Mouse (Mus musculus) frontal cortex, adult (tissue): ENCODE results near the gene Smim14.
"Not testable (repeated sequence)": the region's sequence is repeated elsewhere in the genome, so short reads cannot be mapped to it uniquely, and the experiment has no call there.

Experiments
- ATAC-seq: cut with Nextera tagmentation; 2 replicates; pipeline ENCODE4 v1.9.2; 2017; ENCODE audit warnings: mild to moderate bottlenecking, moderate library complexity, mixed read lengths; ENCODE audit not compliant: low TSS enrichment

Gene Smim14

DNA sequence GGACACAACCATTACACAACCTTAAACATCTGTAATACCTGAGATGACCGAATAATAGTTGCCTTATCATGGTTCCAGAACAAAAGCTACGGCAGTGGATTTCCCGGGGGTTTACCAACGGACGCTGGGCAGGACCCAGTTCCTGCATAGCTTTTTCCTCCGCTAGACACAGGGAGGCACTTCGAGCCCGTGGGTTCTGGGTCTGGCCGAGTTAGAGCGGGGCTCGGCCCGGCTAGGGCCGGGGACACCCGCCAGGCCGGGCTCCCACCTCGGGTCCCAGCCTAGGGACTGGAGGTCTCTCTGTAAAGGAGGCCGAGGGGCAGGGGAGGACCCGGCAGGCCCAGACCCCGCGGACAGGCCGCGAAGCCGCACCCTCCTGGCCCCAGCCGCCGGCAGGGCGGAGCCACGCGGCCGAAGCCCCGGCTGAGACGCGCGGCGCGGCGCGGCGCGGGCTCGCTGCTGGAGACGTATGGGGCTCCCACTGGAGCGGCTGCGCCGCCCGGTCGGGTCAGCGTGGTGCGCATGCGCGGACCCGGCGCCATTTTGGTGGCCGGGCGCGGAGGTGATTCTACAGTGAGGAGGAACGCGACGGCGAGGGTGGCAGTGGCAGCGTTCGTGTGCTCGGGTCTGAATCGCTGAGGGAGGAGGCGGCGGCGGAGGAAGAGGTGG is at the start of gene Smim14, which contains the start of gene Ube2k:
TSS of gene Smim14 (minus strand) at position 434 of the 669 bp plus-strand sequence.
TSS of gene Ube2k (plus strand) at position 483 of the 669 bp plus-strand sequence.
- peak; percentile 89 for ATAC-seq

DNA sequence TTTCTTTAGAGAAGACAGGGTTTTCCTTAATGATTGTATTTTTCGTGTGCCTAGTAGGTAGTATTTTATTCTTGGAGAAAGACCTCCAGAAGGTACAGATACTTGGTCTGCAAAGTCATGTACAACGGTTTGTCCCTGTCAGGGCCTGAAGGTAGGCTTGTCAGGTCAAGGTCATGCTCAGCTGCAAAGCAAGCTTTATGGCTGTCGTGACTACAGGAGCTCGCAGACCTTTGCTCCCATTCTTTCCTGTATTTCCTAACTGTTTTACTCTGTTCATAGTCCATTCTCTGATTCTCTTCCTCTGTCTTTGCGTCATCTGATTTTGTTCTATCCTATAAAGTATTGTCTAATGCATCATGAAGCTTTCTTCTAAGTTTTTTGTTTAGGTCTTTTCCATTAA is 49.3 kb upstream of the Smim14 start:
- no peak for ATAC-seq

DNA sequence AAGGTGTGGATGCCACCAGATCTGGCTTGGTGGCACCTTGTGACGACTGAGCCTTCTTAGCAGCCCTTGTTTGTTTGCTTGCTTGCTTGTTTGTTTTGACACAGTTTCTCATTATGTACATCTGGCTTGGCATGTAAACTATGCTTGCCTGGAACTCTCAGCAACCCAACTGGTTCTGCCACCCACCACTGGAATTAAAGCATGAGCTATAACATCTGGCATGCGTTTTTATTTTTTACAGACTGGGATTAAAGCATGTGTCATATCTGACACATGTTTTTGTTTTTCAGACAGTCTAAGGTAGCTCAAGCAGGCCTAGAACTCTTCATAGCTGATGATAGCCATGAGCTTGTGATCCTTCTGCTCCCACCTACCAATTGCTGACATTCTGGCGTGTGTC is 41.6 kb upstream of the Smim14 start:
- ATAC-seq = no peak

DNA sequence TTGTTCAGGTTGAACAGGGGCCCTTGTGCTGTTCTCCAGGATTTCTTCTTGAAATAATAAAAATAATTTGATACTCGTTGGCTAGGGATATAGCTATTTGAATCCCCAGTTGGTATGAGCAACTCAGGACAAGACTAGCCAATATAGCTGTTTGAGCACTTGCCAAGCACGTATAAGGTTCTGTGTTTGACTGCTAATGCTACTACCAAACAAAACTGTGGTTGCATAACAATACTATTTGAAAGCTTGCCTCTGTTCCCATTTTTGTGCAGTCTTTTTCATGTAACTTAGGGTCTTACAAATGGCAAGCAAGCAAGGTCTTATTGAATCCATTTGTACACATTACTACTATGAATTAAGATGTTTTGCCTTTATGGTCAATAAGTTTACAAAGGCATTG is 38.9 kb upstream of the Smim14 start:
- no peak for ATAC-seq

DNA sequence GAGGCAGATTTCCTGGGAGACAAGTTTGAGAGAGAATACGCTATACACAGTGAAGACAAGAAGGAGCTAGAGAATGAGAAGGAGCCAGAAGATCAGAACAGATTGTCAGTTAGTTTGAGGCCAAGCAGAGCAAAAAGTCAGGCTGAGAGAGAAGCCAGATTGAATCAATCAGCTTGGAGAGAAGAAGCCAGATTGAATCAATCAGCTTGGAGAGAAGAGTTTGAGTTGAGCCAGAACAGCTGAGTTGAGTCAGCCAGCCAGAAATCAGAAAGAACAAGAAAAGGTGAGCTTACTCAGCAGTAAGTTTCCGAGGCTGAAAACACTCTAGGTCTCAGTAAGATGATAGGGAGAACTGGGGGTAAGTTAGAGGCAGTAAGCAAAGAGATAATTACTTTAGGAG is 37.9 kb upstream of the Smim14 start:
- ATAC-seq = no peak

DNA sequence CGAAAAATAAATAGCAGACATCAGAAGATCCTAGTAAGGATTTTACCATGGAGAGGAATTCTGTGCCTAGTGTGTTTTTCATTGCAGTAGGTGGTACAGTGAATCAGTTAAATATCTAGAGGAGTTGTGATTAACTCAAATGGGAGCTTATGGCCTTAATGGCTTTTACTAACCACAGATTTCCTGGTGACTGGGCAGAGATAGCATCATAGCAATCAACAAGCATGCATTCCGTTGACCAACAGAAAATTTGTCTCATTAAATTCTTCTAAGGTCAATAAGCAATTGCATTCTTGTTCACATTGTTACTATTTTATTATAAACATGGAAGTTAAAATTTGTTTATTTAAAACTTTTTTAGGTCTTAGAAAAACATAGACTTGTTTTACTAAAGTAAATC is 28.5 kb upstream of the Smim14 start:
- ATAC-seq = no peak

DNA sequence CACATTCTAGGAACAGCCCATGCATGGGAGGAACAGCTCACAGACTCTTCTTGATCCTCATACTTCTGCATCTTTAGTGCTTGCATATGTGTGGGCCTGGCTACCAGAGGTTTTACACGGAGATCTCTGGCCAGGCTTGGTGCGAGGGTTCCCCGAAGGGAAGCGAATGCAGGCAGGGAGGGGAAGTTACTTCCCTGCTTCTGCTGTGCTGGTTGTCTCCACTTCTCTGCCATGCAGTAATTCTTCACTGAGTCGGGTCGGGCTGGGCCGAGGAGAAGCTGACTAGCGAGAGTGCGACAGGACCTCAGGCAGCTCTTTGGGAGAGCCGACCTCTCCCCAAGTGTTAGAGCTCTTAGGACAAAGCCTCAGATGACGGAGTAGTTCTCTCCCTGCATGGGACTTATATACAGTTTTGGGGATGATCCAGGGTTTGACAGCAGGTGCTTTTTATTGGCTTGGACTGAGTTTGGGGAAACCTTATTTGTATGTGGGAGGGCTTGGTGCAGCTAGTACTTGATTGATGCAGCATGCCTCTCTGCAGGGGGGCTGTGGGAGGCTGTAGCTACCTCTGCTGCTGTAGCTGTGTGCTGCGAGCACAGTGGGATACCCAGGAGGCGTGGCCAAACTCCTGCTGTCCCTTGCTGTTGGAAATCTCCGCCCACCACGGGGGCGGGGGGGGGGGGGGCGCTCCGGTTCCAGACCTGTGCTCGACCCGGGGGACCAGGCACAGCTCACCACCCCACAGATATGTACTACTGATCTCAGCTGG is 24.3 kb upstream of the Smim14 start:
- ATAC-seq = peak; percentile 38

DNA sequence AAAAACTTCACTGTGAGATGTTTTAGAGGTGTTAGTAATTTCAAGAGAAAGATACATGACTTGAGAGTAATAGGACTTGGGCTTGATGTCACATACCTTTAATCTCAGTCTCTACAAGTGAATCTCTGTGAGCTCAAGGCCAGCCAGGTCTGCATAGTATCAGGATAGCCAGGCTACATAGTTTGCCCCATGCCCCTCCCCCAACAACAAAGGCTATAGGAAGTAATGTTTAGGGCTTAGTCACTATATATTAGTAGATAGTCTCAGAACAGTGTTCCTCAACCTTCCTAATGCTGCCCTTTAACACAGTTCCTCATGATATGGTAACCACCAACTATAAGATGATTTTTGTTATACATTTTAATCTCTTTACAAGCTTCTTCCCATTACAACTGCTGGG is 20.1 kb upstream of the Smim14 start:
- no peak for ATAC-seq

DNA sequence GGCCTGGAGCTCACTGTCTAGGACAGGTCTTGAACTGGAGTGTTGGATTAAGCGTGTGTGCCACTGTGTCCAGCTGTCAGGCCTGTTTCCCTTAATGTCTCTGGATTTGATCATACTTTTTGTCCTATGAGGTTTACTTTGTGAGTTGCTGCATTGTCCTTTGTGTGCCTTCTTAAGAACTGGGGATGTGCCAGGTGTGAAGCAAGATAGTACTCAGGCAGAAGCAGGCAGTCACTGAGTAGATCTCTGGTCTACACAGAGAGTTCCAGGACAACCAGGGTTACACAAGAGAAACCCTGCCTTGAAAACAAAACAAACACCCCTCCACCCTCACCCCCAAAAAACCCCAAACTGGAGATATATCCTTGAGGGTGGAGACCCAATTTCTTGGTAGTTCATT is 12.7 kb upstream of the Smim14 start:
- no peak for ATAC-seq

DNA sequence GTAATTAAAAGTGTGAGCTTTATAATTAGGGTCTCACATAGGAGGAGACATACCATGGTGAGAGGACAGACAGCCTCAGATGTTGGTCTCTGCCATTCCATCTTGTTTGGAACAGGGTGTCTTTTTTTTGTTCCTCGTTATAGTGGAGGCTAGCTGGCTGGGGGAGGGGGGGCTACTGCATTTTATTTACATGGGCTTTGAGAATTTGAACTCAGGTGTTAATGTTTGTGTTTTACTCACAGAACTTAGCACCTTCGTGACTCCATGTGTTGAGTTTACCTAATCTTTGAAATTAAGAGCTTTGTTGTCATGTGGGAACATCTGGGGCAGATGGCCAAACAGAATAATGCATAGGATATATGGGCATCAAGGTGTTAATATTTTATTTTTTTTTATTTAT is 7.6 kb upstream of the Smim14 start:
- ATAC-seq = no peak

DNA sequence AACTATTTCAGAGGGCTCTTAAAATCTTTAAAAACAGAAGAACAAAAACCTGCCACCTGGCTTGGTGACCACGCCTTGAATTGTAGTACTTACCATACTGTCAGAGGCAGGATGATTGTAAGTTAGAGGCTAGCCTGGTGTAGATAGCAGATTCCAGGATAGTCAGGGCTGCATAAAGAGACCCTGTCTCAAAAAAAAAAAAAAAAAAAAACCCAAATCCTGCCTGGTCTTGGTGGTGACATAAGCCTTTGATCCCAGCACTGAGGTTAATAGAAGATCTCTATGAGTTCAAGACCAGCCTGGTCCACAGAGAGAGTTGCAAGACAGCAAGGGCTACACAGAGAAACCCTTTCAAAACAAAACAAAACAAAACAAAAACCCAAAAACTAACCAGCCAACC is 6.5 kb upstream of the Smim14 start:
- no peak for ATAC-seq

DNA sequence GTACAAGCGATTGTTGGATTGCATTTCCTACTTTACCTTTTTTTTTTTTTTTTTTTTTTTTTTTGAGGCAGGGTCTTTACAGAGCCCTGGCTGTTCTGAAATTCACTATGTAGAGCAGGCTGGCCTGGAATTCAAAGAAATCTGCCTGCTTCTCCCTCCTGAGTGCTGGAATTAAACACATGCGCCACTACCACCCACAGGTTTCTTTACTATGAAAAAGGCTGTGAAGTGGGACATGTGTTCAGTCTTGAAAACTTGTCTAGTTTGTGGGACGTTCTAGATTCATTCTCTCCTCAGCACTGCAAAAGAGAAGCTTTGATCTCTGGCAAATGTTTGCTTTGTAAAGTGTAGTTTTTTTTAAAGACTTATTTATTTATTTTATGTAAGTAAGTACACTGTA is 4.9 kb upstream of the Smim14 start:
- ATAC-seq = peak; percentile 69

DNA sequence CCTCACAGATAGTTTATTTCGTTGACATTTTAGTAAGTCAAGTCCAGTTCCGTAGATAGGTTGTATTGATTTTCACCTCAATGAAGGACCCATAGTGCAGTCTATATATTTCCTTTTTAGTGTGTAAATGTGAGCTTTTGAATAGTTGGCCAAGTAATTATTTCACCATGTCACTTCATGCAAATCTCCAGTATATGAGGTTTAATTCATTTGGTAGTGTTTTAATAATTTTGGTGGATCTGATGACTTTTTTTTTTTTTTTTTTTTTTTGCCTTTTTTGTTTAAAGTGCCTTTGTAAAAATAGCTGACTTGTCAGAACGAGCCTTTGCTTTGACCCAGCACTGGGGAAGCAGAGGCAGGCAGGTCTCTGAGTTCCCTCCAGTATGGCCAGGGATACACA is 2.8 kb upstream of the Smim14 start:
- no peak for ATAC-seq

DNA sequence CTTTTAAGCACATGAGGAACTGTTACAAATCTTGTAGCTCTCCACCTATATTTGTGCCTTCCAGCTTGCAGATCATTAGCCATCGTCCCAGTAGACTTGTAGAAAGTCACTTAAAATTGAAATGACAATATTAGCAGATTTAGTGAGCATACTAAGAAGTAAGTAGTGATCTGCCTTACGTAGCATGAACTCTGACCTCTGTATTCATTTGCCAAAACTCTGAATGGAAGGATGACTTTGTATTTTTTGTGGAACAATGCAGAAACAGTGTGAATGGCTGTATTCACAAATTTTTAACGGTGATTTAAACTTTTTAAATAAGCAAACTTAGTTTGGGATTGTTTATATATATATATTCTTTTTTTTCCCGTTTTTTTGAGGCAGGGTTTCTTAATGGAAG is 1.8 kb upstream of the Smim14 start:
- no peak for ATAC-seq

DNA sequence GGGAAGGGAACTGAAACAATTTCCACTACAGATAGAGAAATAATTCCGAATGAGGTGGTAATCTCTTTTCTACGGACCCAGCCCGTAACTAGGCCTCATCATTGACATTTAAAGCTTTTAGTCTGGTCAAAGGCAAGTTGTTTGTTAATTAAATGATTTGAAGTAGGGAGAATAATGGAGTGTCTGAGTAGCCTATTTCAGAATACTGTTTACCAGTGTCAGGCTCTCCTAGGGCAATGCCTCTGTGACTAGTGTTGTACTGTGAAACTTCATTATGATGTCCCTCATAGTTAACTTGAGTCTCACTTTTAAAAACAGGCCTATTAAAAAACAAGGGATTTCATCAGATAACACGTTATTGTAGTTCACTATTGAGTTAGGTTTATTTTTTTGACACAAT is 1.1 kb upstream of the Smim14 start:
- ATAC-seq = no peak

DNA sequence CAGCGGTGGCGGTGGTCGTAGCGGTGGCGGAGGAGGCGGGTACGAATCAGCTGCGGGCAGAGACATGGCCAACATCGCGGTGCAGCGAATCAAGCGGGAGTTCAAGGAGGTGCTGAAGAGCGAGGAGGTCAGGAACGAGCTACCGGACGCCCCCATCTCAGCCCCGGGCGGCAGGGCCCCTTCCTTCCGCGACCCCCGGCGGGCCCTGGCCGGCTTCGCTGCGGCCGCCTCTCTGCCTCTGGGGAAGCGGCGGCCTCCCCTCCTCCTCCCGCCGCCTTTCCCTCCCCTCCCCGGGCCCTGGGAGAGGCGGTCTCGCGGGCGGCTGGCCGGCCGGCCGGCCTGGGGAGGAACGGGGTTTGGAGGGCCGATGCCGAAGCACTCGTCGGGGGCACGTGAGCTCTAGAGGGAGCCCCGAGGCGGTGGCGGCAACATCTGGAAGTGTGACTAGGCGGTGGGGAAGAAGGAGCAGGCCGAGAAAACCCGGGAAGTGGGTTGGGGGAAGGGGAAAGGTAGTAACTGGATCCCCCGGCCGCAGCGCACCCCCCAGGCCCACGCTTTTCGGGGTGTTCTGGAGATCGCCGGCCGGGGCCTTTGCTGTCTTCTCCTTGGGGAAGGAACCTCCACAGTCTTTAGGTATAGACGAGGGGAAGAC is 562 bp upstream of the Smim14 start:
- ATAC-seq = peak; percentile 65

DNA sequence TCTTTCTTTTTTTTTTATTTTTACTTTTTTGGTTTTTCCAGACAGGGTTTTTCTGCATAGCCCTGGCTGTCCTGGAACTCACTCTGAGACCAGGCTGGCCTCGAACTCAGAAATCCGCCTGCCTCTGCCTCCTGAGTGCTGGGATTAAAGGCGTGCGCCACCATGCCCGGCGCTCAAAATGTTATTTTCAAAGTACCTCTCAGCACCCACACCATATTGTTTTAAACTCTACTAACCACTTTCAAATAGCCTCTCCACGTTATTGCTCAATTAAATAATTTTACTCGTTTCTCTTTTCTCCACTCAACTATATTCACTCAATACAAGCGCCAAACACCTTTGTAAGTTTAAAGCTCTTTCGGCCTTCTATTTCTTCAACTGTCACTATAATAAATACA is 917 bp downstream of the Smim14 start:
- ATAC-seq = not testable (repeated sequence)

DNA sequence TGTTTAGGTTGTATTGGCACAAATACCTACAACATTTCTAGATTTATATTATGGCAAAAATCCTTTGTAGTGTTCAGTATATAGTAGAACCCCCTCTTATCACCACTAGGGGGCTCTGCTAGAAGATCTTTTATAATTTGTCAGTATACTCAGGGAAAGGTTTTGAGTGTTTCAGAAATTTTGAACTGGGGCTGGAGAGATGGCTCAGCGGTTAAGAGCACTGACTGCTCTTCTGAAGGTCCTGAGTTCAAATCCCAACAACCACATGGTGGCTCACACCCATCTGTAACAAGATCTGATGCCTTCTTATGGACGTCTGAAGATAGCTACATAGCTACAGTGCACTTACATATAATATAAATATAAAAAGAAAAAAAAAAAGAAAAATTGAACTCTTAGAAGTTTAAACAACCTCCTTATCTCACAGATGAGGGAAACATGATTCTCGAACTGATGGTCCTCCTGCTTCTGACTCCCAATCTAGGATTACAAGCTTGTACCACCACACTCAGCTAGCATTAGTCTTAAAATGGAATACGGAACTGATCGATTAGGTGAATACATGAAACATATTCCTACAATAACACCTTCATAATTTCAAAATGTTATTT is 1.4 kb downstream of the Smim14 start:
- ATAC-seq = 0 out of 2 replicates have a peak, but pooled peaks have one; percentile 22

DNA sequence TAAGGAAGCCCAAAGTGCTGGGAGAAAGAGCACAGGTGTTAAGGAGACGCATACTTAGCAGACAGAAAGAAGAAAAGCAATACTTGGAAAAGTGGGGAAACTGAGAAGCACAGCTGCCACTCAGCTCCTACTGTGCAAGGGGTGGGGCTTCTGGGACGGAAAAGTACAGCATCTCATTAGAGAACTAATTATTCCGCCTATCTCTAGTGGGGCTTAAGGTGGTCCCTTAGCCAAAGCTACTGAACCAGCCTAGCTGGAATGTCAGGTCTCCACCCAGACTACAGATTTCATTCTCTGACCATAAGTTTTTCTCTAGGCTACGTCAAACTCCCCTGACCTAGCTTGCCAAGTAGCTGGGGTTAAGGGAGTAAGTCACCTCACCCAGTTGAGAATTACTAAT is 2.5 kb downstream of the Smim14 start:
- no peak for ATAC-seq

DNA sequence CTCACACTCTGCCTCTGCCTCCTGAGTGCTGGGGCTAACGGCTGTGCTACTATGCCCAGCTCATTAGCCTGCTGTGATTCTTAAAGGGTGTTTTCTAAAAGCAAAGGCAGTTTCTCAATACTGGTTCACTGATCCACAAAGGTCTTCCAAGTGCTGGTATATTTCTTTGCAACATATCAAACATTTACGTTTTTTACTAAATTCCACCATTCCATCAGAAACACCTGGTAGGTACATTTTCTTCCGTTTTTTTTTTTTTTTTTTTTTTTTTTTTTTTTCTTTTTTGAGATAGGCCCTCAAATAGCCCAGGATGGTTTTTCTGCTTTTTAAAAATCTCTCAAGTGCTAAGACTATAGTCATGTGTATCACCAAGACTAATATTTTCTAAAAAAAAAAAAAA is 5.7 kb downstream of the Smim14 start:
- ATAC-seq = no peak

DNA sequence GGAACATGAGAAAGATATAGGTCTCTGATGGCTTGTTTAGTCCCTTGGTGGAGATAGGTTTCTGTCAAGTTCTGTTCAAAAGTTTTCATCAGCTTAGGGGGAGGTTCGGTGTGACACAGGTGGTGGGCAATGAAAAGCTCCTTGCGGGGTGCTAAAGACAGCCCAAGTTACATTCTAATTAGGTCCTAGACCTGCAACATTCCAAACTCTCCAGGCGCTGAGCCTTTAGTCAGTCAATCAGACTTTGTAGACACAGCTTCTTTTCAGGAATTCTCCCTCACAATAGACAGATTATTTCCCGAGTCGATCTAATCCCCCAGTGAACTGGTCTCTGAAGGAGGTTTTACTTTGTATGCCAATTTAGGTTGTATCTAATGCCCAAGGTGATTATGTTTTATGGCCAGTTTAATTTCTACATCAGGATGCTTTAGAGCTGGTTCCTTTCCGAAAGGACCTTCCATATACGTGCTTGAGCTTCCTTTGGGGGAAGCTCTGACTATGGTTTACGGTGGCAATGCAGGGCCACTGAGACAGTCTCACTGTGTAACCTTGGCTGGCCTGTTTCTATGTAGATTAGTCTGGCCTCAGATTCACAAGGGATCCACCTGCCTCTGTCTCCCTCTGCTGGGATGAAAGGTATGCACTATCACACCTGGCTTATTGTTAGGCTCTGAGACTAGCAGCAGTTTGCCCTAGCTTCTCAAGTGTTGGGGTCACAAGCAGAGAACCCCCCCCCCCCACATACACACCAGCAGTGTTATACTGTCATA is 11.1 kb downstream of the Smim14 start:
- ATAC-seq = no peak

DNA sequence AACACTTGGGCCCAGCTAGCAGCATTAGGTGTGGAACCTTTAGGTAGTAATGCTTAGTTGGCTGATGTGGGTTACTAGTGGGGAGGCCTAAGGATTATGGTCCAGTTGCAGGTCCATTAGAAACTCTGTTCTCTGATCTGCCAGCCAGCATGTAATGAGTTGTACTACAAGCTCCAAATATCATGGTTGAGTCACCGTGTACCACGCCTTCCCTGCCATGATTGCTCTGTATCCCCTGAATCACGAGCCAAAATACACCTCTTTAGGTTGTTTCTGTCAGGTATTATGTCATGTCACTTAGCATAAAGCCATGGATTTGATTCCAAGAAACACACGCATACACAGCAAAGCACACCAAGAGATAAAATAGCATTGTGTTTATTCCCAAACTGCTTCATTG is 12.2 kb downstream of the Smim14 start:
- ATAC-seq = no peak
